Mouse (Mus musculus) liver, embryonic 14.5 days (tissue): ENCODE measurements at regions not wholly inside any gene's neighbourhood (a gene's known extent, or its start where the extent isn't known, plus 50 kb on each side); places are given as distances from the start of the nearest gene placed in this dataset.

Source experiments
- CTCF ChIP-seq: IDR thresholded peaks from 2 replicates; pipeline ENCODE4 v1.5.1; 2016; ENCODE audit warnings: antibody characterized with exemption, low read depth, control low read depth
- EP300 ChIP-seq: IDR thresholded peaks from 2 replicates; pipeline ENCODE4 v1.6.1; 2016; ENCODE audit warnings: antibody characterized with exemption, low read depth

DNA sequence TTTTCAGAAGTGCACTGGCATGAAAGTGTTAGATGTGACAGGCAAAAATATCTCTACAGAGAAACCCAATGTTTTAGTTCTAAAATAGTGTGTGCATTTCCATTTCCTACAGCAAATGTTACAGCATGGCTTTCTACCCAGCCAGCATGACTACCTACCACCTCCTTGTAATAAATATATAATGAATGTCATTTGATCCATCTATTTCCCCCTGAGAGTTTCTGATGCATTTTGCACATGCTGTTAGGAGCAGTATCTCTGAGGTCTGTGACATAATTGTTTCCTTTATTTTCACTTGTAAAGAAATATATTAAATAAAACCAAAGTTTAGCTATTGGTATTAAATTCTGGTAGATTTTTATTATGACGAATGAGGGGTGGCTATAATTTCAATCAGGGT is 1086.4 kb downstream of the Diaph3 start:
- no peak for TF ChIP-seq CTCF
- TF ChIP-seq EP300: no peak
